Mouse (Mus musculus): ENCODE results near the gene Thtpa.

The Thtpa gene

GRCm38 (mm10) chr14:55078366-55078989, 16.1 kb upstream of the Thtpa start:
- DNase-seq = peak; percentile 34 to 50

GRCm38 (mm10) chr14:55079214-55079970, 15.2 kb upstream of the Thtpa start:
- peak; percentile 84 to 87 for DNase-seq

- no peak for DNase-seq
Observed at GRCm38 (mm10) chr14:55081105-55081504, 13.5 kb upstream of the Thtpa start.

DNA sequence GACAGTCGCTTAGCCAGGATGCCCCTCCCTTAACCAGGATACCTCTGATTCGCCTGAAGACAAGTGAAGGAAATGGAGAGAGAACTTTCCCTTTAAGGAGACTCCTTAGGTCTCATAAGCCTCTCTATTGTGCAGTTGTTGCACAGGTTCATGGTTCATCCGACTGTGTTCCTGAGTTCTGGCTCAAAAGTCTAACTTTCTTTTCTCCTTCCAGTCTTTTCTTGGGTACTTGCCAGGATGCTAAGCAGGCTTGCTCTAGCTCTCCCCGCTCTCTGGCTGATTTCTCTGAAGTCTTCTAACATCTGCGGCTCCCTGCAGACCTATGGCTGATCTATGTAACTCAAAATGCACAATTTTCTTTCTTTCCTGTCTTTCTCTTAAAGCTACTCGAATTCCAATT, 11.1 kb upstream of the Thtpa start:
- DNase-seq = no peak

GRCm38 (mm10) chr14:55085324-55086008, 9.1 kb upstream of the Thtpa start:
- DNase-seq = no peak

- no peak for DNase-seq
Observed at GRCm38 (mm10) chr14:55086009-55086514, 8.5 kb upstream of the Thtpa start.

DNA sequence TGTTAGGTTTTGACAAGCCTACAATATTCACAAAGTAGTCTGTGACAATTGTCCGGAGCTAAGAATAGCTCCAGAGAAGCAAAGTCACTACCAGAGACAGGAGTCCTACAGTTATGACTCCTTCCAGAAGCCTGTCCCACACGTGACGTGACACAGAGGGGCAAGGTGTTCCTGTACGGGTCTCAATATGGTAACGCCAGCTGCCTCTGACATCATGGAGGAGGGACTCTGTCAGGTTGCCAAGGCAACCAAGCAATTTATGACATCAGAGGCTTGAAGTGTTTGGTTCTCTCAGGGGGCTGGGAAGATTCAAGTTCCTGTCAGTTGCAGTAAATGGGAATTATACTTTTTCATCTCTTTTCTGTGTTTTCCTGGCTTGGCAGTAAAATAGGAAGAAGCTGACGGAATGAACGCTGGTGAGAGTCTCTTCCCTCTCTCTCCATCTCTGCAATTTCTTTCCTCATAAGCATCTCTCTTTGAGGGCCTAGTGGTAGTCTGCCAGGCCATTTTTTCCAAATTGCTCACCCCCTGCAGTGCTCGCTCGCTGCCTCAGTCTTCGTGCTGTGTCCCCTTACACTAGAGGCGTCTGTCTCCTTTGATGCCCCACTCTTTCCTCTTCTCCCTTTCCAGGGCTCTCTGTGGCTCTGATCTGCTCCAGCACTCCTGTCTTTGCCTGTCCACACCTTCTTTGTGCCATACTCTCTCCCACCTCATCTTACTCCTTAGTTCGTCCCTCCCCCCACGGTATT, 5.2 kb upstream of the Thtpa start:
- DNase-seq = no peak

- peak; percentile 41 to 51 for DNase-seq
Observed at GRCm38 (mm10) chr14:55091209-55091865, 3.2 kb upstream of the Thtpa start.

DNA sequence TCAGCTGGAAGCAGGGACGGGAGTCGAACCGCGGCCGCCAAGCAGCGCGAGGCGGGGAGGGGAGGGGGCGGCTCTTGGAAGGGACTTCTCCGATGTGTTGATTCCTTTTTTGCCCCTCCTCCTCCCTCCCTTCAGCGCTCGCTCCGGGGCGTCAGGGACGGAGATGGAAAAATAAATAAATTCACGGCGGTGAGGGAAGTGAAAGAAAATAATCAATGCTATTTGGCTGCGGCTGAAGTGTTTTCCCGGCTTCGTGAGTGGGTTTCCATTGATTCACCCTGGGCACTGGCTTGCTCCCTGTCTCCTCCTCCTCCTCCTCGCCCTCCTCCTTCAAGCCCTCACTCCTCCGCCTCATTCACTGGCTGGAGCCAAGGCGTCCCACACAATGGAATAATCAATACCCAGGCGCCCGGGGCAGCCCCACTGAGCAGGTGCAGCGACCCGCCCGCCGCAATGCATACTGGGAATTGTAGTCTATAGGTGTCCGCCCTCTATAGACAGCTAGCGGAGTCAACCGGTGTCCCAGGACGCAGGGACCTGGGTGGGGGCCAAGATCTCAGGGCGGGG, 2.5 kb upstream of the Thtpa start, which contains the start of gene Zfhx2:
Zfhx2 (minus strand) TSS at position 314 of the 567 bp plus-strand sequence.
- peak; percentile 91 to 94 for DNase-seq

DNA sequence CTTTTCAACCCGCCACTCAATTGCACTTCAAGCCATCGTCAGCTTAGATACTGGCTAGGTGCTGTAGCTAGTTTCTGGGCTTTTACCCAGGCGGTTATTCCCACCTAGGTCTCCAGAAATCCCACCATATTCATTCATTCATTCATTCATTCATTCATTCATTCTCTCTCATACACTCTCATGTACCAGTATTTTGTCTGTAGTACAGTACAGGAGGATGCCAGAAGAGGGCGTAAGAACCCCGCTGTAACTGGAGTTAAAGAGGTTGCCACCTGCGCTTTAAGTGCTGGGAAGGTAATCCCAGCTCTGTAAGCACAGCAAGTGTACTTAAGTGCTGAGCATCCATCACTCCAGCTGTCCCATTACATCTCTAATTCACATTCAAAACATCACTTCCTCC, 657 bp upstream of the Thtpa start:
- DNase-seq = no peak

- DNase-seq = no peak
Observed at GRCm38 (mm10) chr14:55095263-55095662, 679 bp downstream of the Thtpa start.

DNA sequence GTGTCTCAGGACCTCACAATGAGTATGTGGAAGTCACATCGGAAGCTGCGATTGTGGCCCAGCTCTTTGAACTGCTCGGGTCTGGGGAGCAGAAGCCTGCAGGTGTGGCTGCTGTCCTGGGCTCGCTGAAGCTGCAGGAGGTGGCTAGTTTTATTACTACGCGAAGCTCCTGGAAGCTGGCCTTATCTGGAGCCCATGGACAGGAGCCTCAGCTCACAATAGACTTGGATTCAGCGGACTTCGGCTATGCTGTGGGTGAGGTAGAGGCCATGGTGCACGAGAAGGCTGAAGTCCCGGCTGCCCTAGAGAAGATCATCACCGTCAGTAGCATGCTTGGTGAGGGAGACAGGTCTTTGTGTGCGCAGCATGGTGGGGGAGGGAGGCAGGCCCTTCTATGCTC, 1.1 kb downstream of the Thtpa start:
- DNase-seq = no peak

- DNase-seq = no peak
Observed at GRCm38 (mm10) chr14:55096573-55097087, 2.0 kb downstream of the Thtpa start.

DNA sequence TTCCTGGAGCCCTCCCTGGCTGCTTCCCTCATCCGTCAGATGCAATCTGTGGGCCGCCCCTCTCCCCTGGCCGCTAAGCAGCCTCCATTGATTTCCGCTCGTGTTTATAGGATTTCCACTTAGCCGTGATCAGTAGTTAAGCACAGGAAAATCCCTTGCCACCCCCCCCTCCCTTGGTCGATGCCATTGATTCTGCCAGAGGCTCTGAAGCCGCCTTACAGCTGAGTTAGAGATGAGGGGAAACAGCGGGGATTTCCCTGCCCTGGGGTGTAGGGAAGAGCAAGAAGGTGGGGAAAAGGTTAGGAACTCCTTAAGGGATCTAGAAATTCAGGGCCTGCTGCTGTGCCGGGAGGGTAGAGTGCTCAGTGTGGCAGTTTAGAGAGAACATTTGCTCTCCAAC, 3.1 kb downstream of the Thtpa start:
- DNase-seq = no peak

- peak; percentile 77 to 84 for DNase-seq
Observed at GRCm38 (mm10) chr14:55098067-55098466, 3.5 kb downstream of the Thtpa start.

- peak; percentile 71 to 78 for DNase-seq
Observed at GRCm38 (mm10) chr14:55101592-55101991, 7.0 kb downstream of the Thtpa start.

DNA sequence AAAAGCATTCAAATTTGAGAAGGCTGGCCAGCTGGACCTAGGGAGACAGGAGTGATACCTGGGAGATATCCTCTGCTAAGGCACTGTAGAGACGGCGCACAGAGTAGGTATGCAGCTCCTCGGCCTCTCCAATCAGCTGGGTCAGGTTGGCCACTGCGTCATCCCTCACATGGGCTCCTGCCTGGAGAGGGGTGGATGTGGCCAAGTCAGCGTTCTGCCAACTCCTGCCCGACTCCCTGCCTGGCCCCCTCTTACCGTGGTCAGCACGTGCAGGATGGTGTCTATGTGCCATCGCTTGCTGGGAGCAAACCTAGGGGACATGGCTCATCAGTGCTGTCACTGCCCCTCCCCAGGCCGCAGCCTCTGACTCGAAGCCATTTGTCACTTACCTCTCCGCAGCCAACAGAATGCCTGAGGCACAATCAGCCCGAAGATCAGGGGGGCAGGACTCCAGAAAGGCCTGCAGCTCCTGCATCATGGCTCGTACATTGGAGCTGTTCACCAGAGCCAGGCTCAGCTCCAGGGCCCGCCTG, 7.7 kb downstream of the Thtpa start:
- DNase-seq = no peak

- no peak for DNase-seq
Observed at GRCm38 (mm10) chr14:55104365-55104764, 9.8 kb downstream of the Thtpa start.

GRCm38 (mm10) chr14:55105386-55105785, 10.8 kb downstream of the Thtpa start:
- DNase-seq = no peak

GRCm38 (mm10) chr14:55105836-55106809, 11.5 kb downstream of the Thtpa start, which contains the start of gene Ap1g2:
TSS of gene Ap1g2 (minus strand) at chr14:55106593.
- DNase-seq = peak; percentile 82 to 86

All from kidney, postnatal 4 days (tissue).